Mouse (Mus musculus): ENCODE data around the gene Selenom.

Selenom gene

GRCm38 (mm10) chr11:3547969-3548368 lies 33.5 kb downstream of the Selenom start:
- no peak for DNase-seq (ENCODE audit: low read depth, low spot score)

- no peak for DNase-seq (ENCODE audit: low read depth, low spot score)
Observed at GRCm38 (mm10) chr11:3548564-3549295, 34.2 kb downstream of the Selenom start.

- DNase-seq (ENCODE audit: low read depth, low spot score): no peak
Observed at GRCm38 (mm10) chr11:3549791-3550190, 35.3 kb downstream of the Selenom start.

GRCm38 (mm10) chr11:3554976-3555375 lies 40.5 kb downstream of the Selenom start:
- no peak for DNase-seq (ENCODE audit: low read depth, low spot score)

GRCm38 (mm10) chr11:3557852-3558251 lies 43.4 kb downstream of the Selenom start:
- DNase-seq (ENCODE audit: low read depth, low spot score): no peak

- no peak for DNase-seq (ENCODE audit: low read depth, low spot score)
Observed at GRCm38 (mm10) chr11:3560202-3560601, 45.7 kb downstream of the Selenom start.

GRCm38 (mm10) chr11:3563853-3564252 lies 49.4 kb downstream of the Selenom start:
- DNase-seq (ENCODE audit: low read depth, low spot score): no peak

- DNase-seq (ENCODE audit: low read depth, low spot score): no peak
Observed at GRCm38 (mm10) chr11:3564451-3564850, 50.0 kb downstream of the Selenom start.

- no peak for DNase-seq (ENCODE audit: low read depth, low spot score)
Observed at GRCm38 (mm10) chr11:3566018-3566417, 51.5 kb downstream of the Selenom start.

All from CD4-positive helper T cell, adult 2 months (primary cell).